In the genomic region with DNA sequence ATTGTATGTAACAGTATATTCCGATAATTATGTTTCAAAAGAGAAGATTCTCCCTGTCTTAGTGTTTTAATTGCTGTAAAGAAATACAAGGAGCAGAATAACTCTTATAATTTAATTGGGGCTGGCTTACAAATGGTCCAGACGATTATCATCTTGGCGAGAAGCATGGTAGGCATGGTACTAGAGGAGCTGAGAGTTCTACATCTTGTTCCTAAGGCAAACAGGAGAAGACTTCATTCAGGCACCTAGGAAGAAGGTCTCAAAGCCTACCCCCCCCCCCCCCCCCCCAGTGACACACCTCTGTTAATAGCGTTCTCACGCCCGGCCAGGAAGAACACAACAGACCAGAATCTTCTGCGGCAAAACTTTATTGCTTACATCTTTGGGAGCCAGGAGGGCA, we compare ENCODE assay signal across 9 mouse cellular contexts.
DNase-seq lines count a peak whose midpoint lies in the region; ATAC-seq and TF ChIP-seq lines count a peak whose summit lies in the region.
"Had no signal": no experiment of that assay in that cellular context is flagged by ENCODE, and none has a peak within 500 bp of the region (broad histone marks: within the 10 kb centered on the region; RNA-seq: fewer than 3 reads in every experiment).

No protein-coding gene starts in this region.

- H3K4me3 ChIP-seq in heart, embryonic 14.5 days (ENCODE audit: control insufficient read depth in 1 of 2, insufficient read depth in 1 of 2, low read depth in 1 of 2, low read length in 2 of 2): peak overlapping the region; percentile 18 to 29
- H3K4me3 ChIP-seq in hindbrain, embryonic 14.5 days (replicated peaks; ENCODE audit: low read length): peak overlapping the region; percentile 24
- H3K4me3 ChIP-seq in midbrain, embryonic 11.5 days (ENCODE audit: low read depth, low read length): peak overlapping the region; percentile 17

- H3K27me3 ChIP-seq in heart, embryonic 14.5 days (ENCODE audit: control insufficient read depth, insufficient read depth, low read length): no peaks in the 10 kb centered on the region
- H3K27me3 ChIP-seq in hindbrain, embryonic 14.5 days (ENCODE audit: control insufficient read depth, insufficient read depth, low read length): no peaks in the 10 kb centered on the region
- H3K27me3 ChIP-seq in midbrain, embryonic 11.5 days (ENCODE audit: control insufficient read depth, insufficient read depth, low read length): no peaks in the 10 kb centered on the region

- WGBS in heart, embryonic 14.5 days: 67% methylated on average over 7 of the region's 7 CpGs
- WGBS in hindbrain, embryonic 14.5 days: 70% methylated on average over 7 of the region's 7 CpGs
- WGBS in midbrain, embryonic 11.5 days: 71% methylated on average over 7 of the region's 7 CpGs

- intact Hi-C loops in heart, postnatal 25 days (cut with DNase I): no loop called here

- no peak for DNase-seq in heart, postnatal 25 days (ENCODE audit: low spot score)
- peak; percentile 8 for DNase-seq in brain, embryonic 14.5 days (ENCODE audit: low read depth)
- DNase-seq in hindbrain, embryonic 14.5 days (ENCODE audit: low spot score): no peak
- DNase-seq in midbrain, embryonic 11.5 days (ENCODE audit: low spot score, missing footprints): no peak
- no peak for DNase-seq in left cerebral cortex, adult 11 months (ENCODE audit: low spot score)
- DNase-seq in thymus, postnatal 0 days (ENCODE audit: low spot score): no peak
- DNase-seq: thymus, postnatal 36 days had no signal

- H3K36me3 ChIP-seq in heart, embryonic 14.5 days (ENCODE audit: control insufficient read depth, insufficient read depth, low read length): no peaks in the 10 kb centered on the region
- H3K36me3 ChIP-seq in hindbrain, embryonic 14.5 days (replicated peaks; ENCODE audit: control insufficient read depth, insufficient read depth): no peaks in the 10 kb centered on the region
- H3K36me3 ChIP-seq in midbrain, embryonic 11.5 days (ENCODE audit: control insufficient read depth, insufficient read depth, low read length): no peaks in the 10 kb centered on the region

- peak overlapping the region; percentile 50 for H3K4me2 ChIP-seq in heart, embryonic 14.5 days (ENCODE audit: low read length)
- peak overlapping the region; percentile 44 for H3K4me2 ChIP-seq in hindbrain, embryonic 14.5 days (replicated peaks)
- H3K4me2 ChIP-seq in midbrain, embryonic 11.5 days: peak overlapping the region; percentile 32

- no peak for TF ChIP-seq CTCF in brain, embryonic 14.5 days (IDR thresholded peaks at IDR 0.05; ENCODE audit: borderline replicate concordance, extremely low read depth, insufficient read depth, insufficient read length)

- no peaks in the 10 kb centered on the region for H3K9me3 ChIP-seq in heart, embryonic 14.5 days (ENCODE audit: control insufficient read depth, low read length)
- H3K9me3 ChIP-seq in hindbrain, embryonic 14.5 days (ENCODE audit: control insufficient read depth, low read length): no peaks in the 10 kb centered on the region
- H3K9me3 ChIP-seq in midbrain, embryonic 11.5 days (ENCODE audit: control insufficient read depth, low read length): no peaks in the 10 kb centered on the region

- TF ChIP-seq POLR2A in brain, embryonic 14.5 days (IDR thresholded peaks at IDR 0.05; ENCODE audit: borderline replicate concordance, extremely low read depth, insufficient read depth, insufficient read length, poor library complexity, severe bottlenecking): no peak

- ATAC-seq in heart, embryonic 14.5 days (ENCODE audit: insufficient number of reproducible peaks, insufficient read depth, low FRiP score, low read depth): no peak
- 0 out of 2 replicates have a peak, but pooled peaks have one; percentile 24 for ATAC-seq in hindbrain, embryonic 14.5 days (ENCODE audit: low FRiP score)
- ATAC-seq in midbrain, embryonic 11.5 days (ENCODE audit: low FRiP score): peak; percentile 71
- no peak for ATAC-seq in megakaryocyte-erythroid progenitor cell, adult 5-6 weeks (replicated peaks; ENCODE audit: low FRiP score, low TSS enrichment, poor library complexity, severe bottlenecking)

- H3K9ac ChIP-seq in heart, embryonic 14.5 days (ENCODE audit: low read length): no peak overlapping the region
- no peak overlapping the region; the same call in 1 of the 2 replicates for H3K9ac ChIP-seq in hindbrain, embryonic 14.5 days
- H3K9ac ChIP-seq in midbrain, embryonic 11.5 days (ENCODE audit: low read length): no peak overlapping the region

- no peaks in the 10 kb centered on the region for H3K4me1 ChIP-seq in heart, embryonic 14.5 days (ENCODE audit: control insufficient read depth in 2 of 2, insufficient read depth in 2 of 2, low read length in 2 of 2)
- H3K4me1 ChIP-seq in hindbrain, embryonic 14.5 days (replicated peaks; ENCODE audit: control insufficient read depth, insufficient read depth, low read length): no peaks in the 10 kb centered on the region
- H3K4me1 ChIP-seq in midbrain, embryonic 11.5 days (ENCODE audit: control insufficient read depth, insufficient read depth, low read length): no peaks in the 10 kb centered on the region

- H3K27ac ChIP-seq in heart, embryonic 14.5 days (replicated peaks in 1 of 2; ENCODE audit: control insufficient read depth in 1 of 2, insufficient read depth in 1 of 2, low read depth in 2 of 2, low read length in 2 of 2): no peak overlapping the region
- H3K27ac ChIP-seq in hindbrain, embryonic 14.5 days: no peak overlapping the region
- H3K27ac ChIP-seq in midbrain, embryonic 11.5 days (ENCODE audit: low read depth, low read length): no peak overlapping the region

Comparison
In these comparisons a context has a peak if more than half of its experiments do, and no peak if none do; other contexts are left out.
1. ATAC-seq: peak in hindbrain, embryonic 14.5 days (single experiment) and midbrain, embryonic 11.5 days (single experiment); none in heart, embryonic 14.5 days (single experiment) and megakaryocyte-erythroid progenitor cell, adult 5-6 weeks (single experiment).
2. Peak in every context shown above with its lines, with median percentiles within 50 percentile points of each other: H3K4me2 ChIP-seq and H3K4me3 ChIP-seq.